Mouse (Mus musculus): ENCODE measurements at regions not wholly inside any gene's neighbourhood (a gene's known extent, or its start where the extent isn't known, plus 50 kb on each side); places are given as distances from the start of the nearest gene placed in this dataset.

- no peak for ATAC-seq (ENCODE audit: low read depth)
- H3K36me3 ChIP-seq (ENCODE audit: control insufficient read depth, insufficient read depth, low read length), result no peaks in the 10 kb centered on the region
- H3K27ac ChIP-seq (ENCODE audit: low read length), result no peak overlapping the region
- H3K4me2 ChIP-seq (ENCODE audit: low read depth, low read length), result no peak overlapping the region
- no peaks in the 10 kb centered on the region for H3K4me1 ChIP-seq (replicated peaks; ENCODE audit: control insufficient read depth, insufficient read depth, low read length)
- H3K9me3 ChIP-seq (ENCODE audit: control insufficient read depth, low read length), result no peaks in the 10 kb centered on the region
- H3K9ac ChIP-seq (ENCODE audit: low read length), result no peak overlapping the region
- no peaks in the 10 kb centered on the region for H3K27me3 ChIP-seq (ENCODE audit: control insufficient read depth, insufficient read depth, low read depth, low read length)
- H3K4me3 ChIP-seq (ENCODE audit: low read length), result no peak overlapping the region
These were observed 1042.2 kb downstream of the Gsdmc2 start for GRCm38 (mm10) chr15:62802770-62803169.

DNA sequence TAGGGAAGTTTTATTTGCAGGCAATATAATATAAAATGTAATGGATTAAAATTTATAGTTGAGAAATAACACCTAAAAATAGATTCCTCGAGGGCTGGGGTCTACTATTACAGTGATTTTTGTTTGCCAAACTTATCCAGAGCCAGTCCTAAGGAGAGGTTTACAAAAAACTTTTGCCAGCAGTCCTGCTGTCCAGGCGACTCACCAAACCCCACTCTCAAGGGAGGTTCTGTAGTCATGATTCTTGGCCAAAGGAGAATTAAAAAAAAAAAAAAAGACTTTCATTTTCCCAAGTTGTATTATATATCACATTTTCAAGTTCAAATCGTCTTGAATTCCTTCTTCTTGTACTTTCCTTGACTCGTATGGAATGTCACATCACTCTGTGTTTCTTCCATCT, 1046.2 kb downstream of the Gsdmc2 start:
- no peaks in the 10 kb centered on the region for H3K4me1 ChIP-seq (replicated peaks; ENCODE audit: control insufficient read depth, insufficient read depth, low read length)
- H3K27me3 ChIP-seq (ENCODE audit: control insufficient read depth, insufficient read depth, low read depth, low read length), result no peaks in the 10 kb centered on the region
- no peaks in the 10 kb centered on the region for H3K36me3 ChIP-seq (ENCODE audit: control insufficient read depth, insufficient read depth, low read length)
- no peak overlapping the region for H3K4me2 ChIP-seq (ENCODE audit: low read depth, low read length)
- no peak overlapping the region for H3K4me3 ChIP-seq (ENCODE audit: low read length)
- H3K27ac ChIP-seq (ENCODE audit: low read length), result no peak overlapping the region
- 71% methylated on average over 4 of the region's 4 CpGs for WGBS
- no peaks in the 10 kb centered on the region for H3K9me3 ChIP-seq (ENCODE audit: control insufficient read depth, low read length)
- H3K9ac ChIP-seq (ENCODE audit: low read length), result no peak overlapping the region
- ATAC-seq (ENCODE audit: low read depth), result no peak

DNA sequence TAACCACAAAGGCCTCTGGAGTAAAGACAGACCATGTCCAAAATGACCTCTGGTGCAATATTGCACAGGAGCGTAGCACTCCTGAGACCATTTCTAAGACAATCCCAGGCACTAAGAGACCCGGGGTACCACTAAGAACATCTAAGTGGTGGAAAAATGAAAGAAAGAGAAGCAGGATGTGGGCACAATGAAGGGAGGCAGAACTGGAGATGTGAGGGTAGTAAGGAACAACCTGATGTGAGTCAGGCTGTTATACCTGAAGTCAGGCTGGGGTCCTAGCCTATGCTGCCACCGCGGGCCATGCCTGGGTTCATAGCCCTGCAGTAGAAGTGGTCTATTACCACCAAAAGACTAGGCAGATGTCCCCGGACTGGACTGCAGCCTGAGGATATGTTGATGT, 1051.4 kb downstream of the Gsdmc2 start:
- H3K36me3 ChIP-seq (ENCODE audit: control insufficient read depth, insufficient read depth, low read length), result no peaks in the 10 kb centered on the region
- no peak overlapping the region for H3K4me3 ChIP-seq (ENCODE audit: low read length)
- no peak overlapping the region for H3K9ac ChIP-seq (ENCODE audit: low read length)
- no peak for ATAC-seq (ENCODE audit: low read depth)
- peaks cover 3% of the 10 kb centered on the region; the same call in 1 of the 2 replicates for H3K4me1 ChIP-seq (replicated peaks; ENCODE audit: control insufficient read depth, insufficient read depth, low read length)
- no peak overlapping the region for H3K4me2 ChIP-seq (ENCODE audit: low read depth, low read length)
- WGBS, result 91% methylated on average over 5 of the region's 5 CpGs
- H3K27ac ChIP-seq (ENCODE audit: low read length), result no peak overlapping the region
- no peaks in the 10 kb centered on the region for H3K27me3 ChIP-seq (ENCODE audit: control insufficient read depth, insufficient read depth, low read depth, low read length)
- no peaks in the 10 kb centered on the region for H3K9me3 ChIP-seq (ENCODE audit: control insufficient read depth, low read length)

DNA sequence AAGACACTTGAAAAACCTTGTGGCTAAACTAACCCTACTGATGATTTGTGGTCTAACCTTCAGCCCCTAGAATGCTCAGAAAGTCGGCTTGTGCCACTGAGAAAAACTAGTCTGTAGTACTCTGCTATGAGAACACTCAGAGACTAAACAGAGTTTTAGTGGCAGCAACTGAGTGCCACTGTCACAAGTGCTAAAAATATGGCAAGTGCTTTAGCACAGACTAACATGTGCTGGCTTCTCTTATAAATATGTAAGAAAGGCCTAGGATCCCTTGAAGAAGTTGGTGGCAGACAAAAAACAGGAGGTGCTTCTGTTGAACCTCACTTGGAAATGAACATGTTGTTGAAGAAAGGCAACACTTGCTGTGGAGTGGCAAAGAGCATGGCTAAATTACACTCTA, 1052.9 kb downstream of the Gsdmc2 start:
- H3K27ac ChIP-seq (ENCODE audit: low read length), result no peak overlapping the region
- H3K4me1 ChIP-seq (replicated peaks; ENCODE audit: control insufficient read depth, insufficient read depth, low read length), result peaks cover 3% of the 10 kb centered on the region; the same call in 1 of the 2 replicates
- no peaks in the 10 kb centered on the region for H3K27me3 ChIP-seq (ENCODE audit: control insufficient read depth, insufficient read depth, low read depth, low read length)
- H3K4me2 ChIP-seq (ENCODE audit: low read depth, low read length), result no peak overlapping the region
- 59% methylated on average over 1 of the region's 1 CpGs for WGBS
- no peak overlapping the region for H3K9ac ChIP-seq (ENCODE audit: low read length)
- no peaks in the 10 kb centered on the region for H3K36me3 ChIP-seq (ENCODE audit: control insufficient read depth, insufficient read depth, low read length)
- ATAC-seq (ENCODE audit: low read depth), result no peak
- no peak overlapping the region for H3K4me3 ChIP-seq (ENCODE audit: low read length)
- H3K9me3 ChIP-seq (ENCODE audit: control insufficient read depth, low read length), result no peaks in the 10 kb centered on the region

DNA sequence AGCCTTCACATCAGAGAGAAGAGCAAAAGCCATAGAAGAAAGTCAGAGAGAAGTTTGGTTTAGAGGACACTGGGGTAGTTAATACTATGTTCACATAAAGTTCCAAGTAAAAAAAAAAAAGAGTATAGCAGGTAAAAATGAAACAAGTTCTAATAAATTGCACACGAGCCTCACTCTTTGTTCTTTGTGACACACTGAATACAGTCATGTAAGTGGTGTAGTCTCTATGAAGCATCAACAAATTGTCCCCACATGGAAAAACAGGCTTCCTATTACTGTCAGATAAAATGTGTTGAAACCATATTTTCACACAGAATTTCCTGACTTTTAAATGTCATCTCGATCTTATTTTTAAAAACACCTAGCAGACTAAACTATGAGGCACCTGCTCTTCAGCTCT, 1057.2 kb downstream of the Gsdmc2 start:
- WGBS, result 82% methylated on average over 2 of the region's 2 CpGs
- no peak overlapping the region for H3K9ac ChIP-seq (ENCODE audit: low read length)
- H3K27ac ChIP-seq (ENCODE audit: low read length), result no peak overlapping the region
- ATAC-seq (ENCODE audit: low read depth), result no peak
- no peak overlapping the region for H3K4me2 ChIP-seq (ENCODE audit: low read depth, low read length)
- no peaks in the 10 kb centered on the region for H3K9me3 ChIP-seq (ENCODE audit: control insufficient read depth, low read length)
- no peaks in the 10 kb centered on the region for H3K27me3 ChIP-seq (ENCODE audit: control insufficient read depth, insufficient read depth, low read depth, low read length)
- H3K4me1 ChIP-seq (replicated peaks; ENCODE audit: control insufficient read depth, insufficient read depth, low read length), result peaks cover 3% of the 10 kb centered on the region; the same call in 1 of the 2 replicates
- no peaks in the 10 kb centered on the region for H3K36me3 ChIP-seq (ENCODE audit: control insufficient read depth, insufficient read depth, low read length)
- H3K4me3 ChIP-seq (ENCODE audit: low read length), result no peak overlapping the region

GRCm38 (mm10) chr15:62786315-62786714, 1058.7 kb downstream of the Gsdmc2 start:
- Histone ChIP-seq H3K4me1 (replicated peaks; ENCODE audit: control insufficient read depth, insufficient read depth, low read length) (peaks cover 3% of the 10 kb centered on the region; the same call in 1 of the 2 replicates), H3K9me3 (ENCODE audit: control insufficient read depth, low read length) (no peaks in the 10 kb centered on the region), H3K9ac (ENCODE audit: low read length) (no peak overlapping the region), H3K4me2 (ENCODE audit: low read depth, low read length) (no peak overlapping the region), H3K27ac (ENCODE audit: low read length) (no peak overlapping the region), H3K27me3 (ENCODE audit: control insufficient read depth, insufficient read depth, low read depth, low read length) (no peaks in the 10 kb centered on the region), H3K36me3 (ENCODE audit: control insufficient read depth, insufficient read depth, low read length) (no peaks in the 10 kb centered on the region), H3K4me3 (ENCODE audit: low read length) (no peak overlapping the region)
- 81% methylated on average over 1 of the region's 1 CpGs for WGBS
- ATAC-seq (ENCODE audit: low read depth), result no peak

- Histone ChIP-seq H3K4me3 (ENCODE audit: low read length) (no peak overlapping the region), H3K9ac (ENCODE audit: low read length) (no peak overlapping the region), H3K4me2 (ENCODE audit: low read depth, low read length) (no peak overlapping the region), H3K9me3 (ENCODE audit: control insufficient read depth, low read length) (no peaks in the 10 kb centered on the region), H3K27me3 (ENCODE audit: control insufficient read depth, insufficient read depth, low read depth, low read length) (no peaks in the 10 kb centered on the region), H3K4me1 (replicated peaks; ENCODE audit: control insufficient read depth, insufficient read depth, low read length) (no peaks in the 10 kb centered on the region; the same call in 1 of the 2 replicates), H3K27ac (ENCODE audit: low read length) (no peak overlapping the region), H3K36me3 (ENCODE audit: control insufficient read depth, insufficient read depth, low read length) (no peaks in the 10 kb centered on the region)
- ATAC-seq (ENCODE audit: low read depth), result no peak
- WGBS, result 76% methylated on average over 1 of the region's 1 CpGs
These were observed 1060.4 kb downstream of the Gsdmc2 start for GRCm38 (mm10) chr15:62784456-62785139.

DNA sequence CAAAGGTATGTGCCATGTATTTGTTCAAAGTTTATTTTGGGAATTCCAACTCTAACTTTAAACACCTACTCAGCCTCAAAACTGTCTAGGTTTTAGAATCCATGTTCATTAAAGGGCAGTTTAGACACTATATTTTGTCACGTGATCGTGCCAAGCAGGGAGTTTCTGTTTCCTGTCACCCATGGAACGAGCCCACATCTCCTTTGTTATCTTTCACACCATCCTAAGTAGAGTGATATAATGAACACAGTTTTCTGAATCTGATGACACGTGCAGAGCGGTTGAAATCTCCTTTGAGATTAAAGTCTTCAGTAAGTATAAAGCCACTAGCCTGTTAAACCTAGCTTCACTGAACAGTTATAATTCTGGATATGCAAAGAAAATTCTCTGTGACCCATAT, 1066.1 kb downstream of the Gsdmc2 start:
- WGBS, result 72% methylated on average over 5 of the region's 5 CpGs
- H3K36me3 ChIP-seq (ENCODE audit: control insufficient read depth, insufficient read depth, low read length), result no peaks in the 10 kb centered on the region
- no peak overlapping the region for H3K27ac ChIP-seq (ENCODE audit: low read length)
- H3K4me2 ChIP-seq (ENCODE audit: low read depth, low read length), result no peak overlapping the region
- H3K4me3 ChIP-seq (ENCODE audit: low read length), result no peak overlapping the region
- H3K4me1 ChIP-seq (replicated peaks; ENCODE audit: control insufficient read depth, insufficient read depth, low read length), result no peaks in the 10 kb centered on the region
- H3K27me3 ChIP-seq (ENCODE audit: control insufficient read depth, insufficient read depth, low read depth, low read length), result no peaks in the 10 kb centered on the region
- no peak overlapping the region for H3K9ac ChIP-seq (ENCODE audit: low read length)
- no peak for ATAC-seq (ENCODE audit: low read depth)
- H3K9me3 ChIP-seq (ENCODE audit: control insufficient read depth, low read length), result no peaks in the 10 kb centered on the region

- no peak for ATAC-seq (ENCODE audit: low read depth)
These were observed 1092.3 kb downstream of the Gsdmc2 start for GRCm38 (mm10) chr15:62752686-62753085.

DNA sequence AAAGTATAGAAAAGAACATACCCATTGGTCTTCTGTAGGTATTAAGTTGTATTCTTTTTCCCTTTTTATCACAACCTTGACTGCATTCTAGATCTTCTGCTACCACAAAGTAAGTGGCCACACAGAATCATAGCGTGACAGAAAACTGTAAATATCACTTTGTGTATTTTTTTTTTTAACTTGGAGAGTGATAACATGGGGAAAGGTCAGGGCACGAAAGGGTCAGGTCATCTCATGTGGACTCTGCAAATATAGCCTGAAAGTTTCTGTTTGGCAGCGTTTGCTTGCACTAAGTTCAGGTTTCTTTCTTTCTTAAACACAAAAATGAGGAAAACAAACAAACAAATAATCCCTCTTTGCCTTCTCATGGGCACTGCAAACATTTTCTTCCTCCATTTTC, 1101.1 kb downstream of the Gsdmc2 start:
- no peak overlapping the region for H3K9ac ChIP-seq (ENCODE audit: low read length)
- 28% methylated on average over 3 of the region's 3 CpGs for WGBS
- no peaks in the 10 kb centered on the region for H3K27me3 ChIP-seq (ENCODE audit: control insufficient read depth, insufficient read depth, low read depth, low read length)
- no peak overlapping the region for H3K27ac ChIP-seq (ENCODE audit: low read length)
- ATAC-seq (ENCODE audit: low read depth), result no peak
- H3K9me3 ChIP-seq (ENCODE audit: control insufficient read depth, low read length), result no peaks in the 10 kb centered on the region
- no peaks in the 10 kb centered on the region for H3K36me3 ChIP-seq (ENCODE audit: control insufficient read depth, insufficient read depth, low read length)
- H3K4me3 ChIP-seq (ENCODE audit: low read length), result no peak overlapping the region
- H3K4me2 ChIP-seq (ENCODE audit: low read depth, low read length), result no peak overlapping the region
- no peaks in the 10 kb centered on the region for H3K4me1 ChIP-seq (replicated peaks; ENCODE audit: control insufficient read depth, insufficient read depth, low read length)

More at GRCm38 (mm10) chr15:62752686-62753085, 1092.3 kb downstream of the Gsdmc2 start:
- no peaks in the 10 kb centered on the region for H3K4me1 ChIP-seq (replicated peaks; ENCODE audit: control insufficient read depth, insufficient read depth, low read length)
- no peak overlapping the region for H3K27ac ChIP-seq (ENCODE audit: low read length)
- no peaks in the 10 kb centered on the region for H3K36me3 ChIP-seq (ENCODE audit: control insufficient read depth, insufficient read depth, low read length)
- H3K9me3 ChIP-seq (ENCODE audit: control insufficient read depth, low read length), result no peaks in the 10 kb centered on the region
- no peak overlapping the region for H3K9ac ChIP-seq (ENCODE audit: low read length)
- H3K4me3 ChIP-seq (ENCODE audit: low read length), result no peak overlapping the region
- 84% methylated on average over 2 of the region's 2 CpGs for WGBS
- no peaks in the 10 kb centered on the region for H3K27me3 ChIP-seq (ENCODE audit: control insufficient read depth, insufficient read depth, low read depth, low read length)
- H3K4me2 ChIP-seq (ENCODE audit: low read depth, low read length), result no peak overlapping the region

Measured in lung, embryonic 16.5 days (tissue).